Mouse (Mus musculus) layer of hippocampus, adult 8-10 months (tissue): ENCODE measurements around the gene Tsen2. TPM values are rescaled to one million over a fixed set of nuclear protein-coding genes. Genes with fewer than 3 reads are reported as not detected.

ENCODE experiments used
- DNase-seq, 2 experiments: peaks; one replicate each; pipeline ENCODE4 v3.0.0; 2022; ENCODE audit warnings: low spot score in 2 of 2
- total RNA-seq, 4 experiments: library from RNA; stranded (reverse); gene quantifications; 2 replicates each; pipeline ENCODE4 v1.2.4; 2022

Tsen2 gene
- total RNA-seq, 4 experiments from 2014 or later, result 26.6 to 37.1 (median 27.1) TPM

DNA sequence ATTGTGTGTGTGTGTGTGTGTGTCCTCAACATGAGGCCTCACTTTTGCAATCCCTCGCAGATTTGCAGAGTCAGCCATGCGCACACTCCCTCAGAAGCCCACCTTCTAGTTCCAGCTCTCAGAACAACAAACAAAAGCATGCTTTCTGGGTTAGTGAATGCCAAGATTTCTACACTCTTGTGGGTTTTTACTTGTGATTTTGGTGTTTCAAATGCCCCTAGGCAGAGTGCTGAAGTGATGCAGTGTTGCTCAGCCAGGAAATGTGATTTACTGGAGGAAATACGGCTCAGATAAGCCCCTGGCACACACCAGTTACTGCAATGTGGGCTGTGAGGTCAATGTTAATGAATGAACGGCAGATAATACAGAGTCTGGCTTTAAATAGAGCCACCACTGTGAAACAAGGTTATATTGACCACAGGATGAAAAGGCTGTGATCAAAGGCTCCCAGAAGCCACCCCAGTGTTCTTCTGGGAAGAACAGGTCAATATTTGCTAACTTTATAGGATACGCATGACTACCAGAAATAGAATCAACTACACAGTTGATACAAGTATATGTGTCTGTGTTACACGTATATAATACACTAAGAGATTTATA is 2.7 kb upstream of the Tsen2 start:
- DNase-seq, result no peak

DNA sequence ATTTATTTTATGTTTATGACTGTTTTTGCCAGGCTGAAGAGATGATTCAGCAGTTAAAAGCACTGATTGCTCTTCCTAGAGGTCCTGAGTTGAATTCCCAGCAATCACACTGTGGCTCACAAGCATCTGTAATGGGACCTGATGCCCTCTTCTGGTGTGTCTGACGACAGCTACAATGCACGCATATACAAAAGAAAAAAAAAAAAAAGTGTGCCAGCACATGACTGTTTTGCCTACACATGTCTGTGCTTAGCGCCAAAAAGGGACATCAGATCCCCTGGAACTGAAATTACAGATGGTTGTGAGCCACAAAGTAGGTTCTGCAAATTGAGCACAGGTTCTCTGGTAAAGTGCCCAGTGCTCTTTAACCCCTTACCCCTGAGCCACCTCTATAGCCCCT is 2.1 kb upstream of the Tsen2 start:
- DNase-seq, result no peak

- DNase-seq, result peak in 1 of 2 experiments; percentile 37
Measured at GRCm38 (mm10) chr6:115546276-115546675, 1.8 kb downstream of the Tsen2 start.

GRCm38 (mm10) chr6:115555485-115555884 is 11.0 kb downstream of the Tsen2 start:
- DNase-seq, result no peak

DNA sequence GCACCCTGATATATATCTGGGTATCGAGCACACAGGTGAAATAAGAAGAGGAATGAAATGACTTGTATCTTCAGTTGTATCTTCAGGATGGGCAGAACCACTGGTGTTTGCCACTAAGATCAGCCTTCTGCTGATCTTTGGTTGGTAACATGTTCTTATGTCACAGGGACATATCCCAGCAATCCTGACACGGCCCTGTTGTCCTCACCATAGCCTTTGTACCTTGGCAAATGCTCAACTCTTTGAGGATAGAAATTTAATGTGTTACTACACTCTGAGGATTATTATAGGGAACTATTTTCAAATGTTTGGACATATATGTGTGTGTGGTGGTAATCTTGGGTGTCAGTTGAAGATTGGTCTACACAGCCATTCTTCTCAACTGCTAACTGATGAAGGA is 13.7 kb downstream of the Tsen2 start:
- DNase-seq, result no peak

GRCm38 (mm10) chr6:115559651-115560632 is 15.5 kb downstream of the Tsen2 start:
- DNase-seq, result no peak

GRCm38 (mm10) chr6:115565479-115566045 is 21.1 kb downstream of the Tsen2 start:
- DNase-seq, result no peak

DNA sequence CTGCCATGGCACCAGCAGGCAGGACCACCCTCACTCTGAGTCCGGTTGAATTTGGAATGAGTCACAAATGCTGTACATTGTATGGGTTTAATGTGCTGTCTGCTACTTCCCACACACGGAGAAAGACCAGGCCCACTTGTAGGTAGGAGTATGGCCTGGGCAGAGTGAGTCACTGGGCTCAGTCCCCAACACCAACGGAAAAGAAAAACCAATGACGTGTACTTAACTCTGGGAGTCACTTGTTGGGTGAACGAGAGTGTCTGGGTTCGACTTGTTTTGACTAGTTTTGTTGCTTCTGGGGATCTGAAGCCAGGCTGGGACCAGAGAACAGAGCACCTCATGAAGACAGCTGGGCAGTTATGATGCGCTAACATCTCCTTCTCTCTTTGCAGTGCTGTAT is 29.7 kb downstream of the Tsen2 start:
- DNase-seq, result no peak

- no peak for DNase-seq
Measured at GRCm38 (mm10) chr6:115577407-115577806, 32.9 kb downstream of the Tsen2 start.

DNA sequence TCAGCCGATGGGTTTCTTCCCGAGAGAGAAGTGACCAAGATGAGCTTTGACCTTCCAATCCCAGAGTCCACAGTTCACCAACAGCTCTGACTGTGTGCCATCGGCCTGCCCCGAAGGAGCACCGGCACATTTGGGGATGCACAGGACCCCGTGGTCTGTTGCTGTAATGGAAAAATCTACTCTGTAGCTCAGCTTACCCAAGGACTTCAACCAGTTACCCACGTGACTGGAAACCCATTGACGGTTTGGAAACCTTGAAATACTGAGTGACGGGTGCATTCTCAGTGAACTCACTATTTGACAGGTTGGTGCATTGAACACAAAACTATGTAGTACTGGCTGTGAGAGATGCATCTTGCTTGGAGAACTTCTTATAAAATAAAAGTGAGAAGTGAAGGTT is 33.5 kb downstream of the Tsen2 start:
- DNase-seq, result no peak

DNA sequence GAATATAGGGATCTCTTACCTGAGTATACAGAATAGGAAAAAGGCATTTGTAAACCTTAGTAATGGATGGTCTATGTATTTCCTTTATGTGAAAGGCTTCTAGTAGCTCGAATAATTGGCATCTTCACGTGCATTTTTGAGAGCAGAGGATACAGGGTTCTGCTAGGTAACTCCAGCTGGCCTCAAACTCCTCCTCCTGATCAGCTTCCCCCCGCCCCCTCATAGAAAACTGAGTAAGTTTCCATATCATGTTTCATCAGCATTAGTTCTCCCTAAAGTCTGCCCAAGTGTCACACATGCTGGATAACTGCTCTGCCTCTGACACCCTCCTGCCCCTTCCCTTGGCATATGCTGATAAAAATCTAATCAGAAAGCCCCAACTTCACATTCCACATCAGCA is 36.3 kb downstream of the Tsen2 start:
- no peak for DNase-seq

GRCm38 (mm10) chr6:115582328-115583115 is 38.1 kb downstream of the Tsen2 start:
- no peak for DNase-seq

GRCm38 (mm10) chr6:115583430-115584125 is 39.1 kb downstream of the Tsen2 start:
- no peak for DNase-seq

DNA sequence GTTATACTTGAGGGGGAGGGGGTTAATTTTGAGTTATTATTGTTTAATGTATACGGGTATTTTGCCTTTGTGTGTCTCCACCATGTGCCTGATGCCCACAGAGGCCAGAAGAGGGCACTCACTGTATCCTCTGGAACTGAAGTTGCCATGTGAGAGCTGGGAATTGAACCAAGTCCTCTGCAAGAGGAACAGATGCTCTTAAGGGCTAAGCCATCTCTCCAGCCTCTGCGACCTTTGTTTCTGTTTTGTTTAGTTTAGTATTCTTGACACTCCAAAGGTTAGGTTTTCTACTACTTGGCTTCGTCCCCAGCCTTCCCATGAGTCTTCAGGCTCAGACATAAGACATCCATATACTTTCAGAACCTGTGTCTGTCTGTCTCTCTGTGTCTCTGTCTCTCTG is 39.7 kb downstream of the Tsen2 start:
- DNase-seq, result no peak

- DNase-seq, result no peak
Measured at GRCm38 (mm10) chr6:115586321-115586720, 41.9 kb downstream of the Tsen2 start.

DNA sequence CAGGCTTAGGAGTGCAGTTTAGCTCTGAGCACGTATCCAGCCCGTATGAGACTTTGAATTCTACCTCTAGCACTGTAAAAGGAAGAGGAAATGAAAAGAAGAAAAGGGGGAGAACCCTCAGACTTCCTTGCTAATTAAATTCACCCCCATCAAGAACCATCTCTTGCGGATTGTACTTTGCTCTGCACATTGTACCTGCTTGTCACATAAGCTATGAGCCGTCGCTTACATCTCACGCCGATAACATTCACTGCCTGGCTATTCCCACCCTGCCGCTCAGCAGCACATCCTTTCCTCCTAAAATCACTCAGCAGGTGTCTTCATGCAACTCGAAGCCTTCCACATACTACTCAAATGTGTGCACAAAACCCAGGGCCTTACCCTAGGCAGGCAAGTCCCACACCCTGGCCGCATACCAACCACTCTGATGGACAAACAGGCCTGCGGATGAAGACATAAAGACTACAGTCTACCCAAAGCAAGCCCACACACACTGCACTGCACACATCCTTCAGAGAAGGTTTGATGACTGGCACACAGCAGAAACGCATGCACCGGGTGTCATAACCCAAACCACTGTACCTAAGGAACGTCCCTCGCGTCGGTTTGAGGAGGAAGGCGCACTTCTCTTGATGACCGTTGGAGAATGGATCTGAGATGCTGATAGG is 47.4 kb downstream of the Tsen2 start:
- DNase-seq, result no peak

DNA sequence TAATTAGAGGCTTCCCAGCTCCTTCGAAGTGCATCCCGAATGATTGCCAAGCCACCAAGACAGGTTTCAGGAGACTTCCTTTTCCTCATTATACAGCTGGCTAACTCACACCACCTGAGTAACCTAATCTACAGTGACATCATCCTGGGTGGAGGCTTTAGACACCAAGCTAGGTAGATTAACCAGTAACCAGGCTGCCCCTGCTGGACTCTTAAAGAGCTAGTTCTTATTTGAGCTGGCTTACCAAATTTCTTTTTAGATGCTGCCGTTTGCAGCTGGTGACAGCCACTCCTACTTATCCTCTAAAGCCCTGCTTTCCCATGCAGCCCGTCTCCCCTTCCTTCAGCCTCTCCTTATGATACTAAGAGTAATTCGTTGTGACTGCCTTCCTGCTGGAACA is 48.0 kb downstream of the Tsen2 start, which contains the start of gene Mkrn2os:
Mkrn2os (minus strand) TSS at position 119 of the 400 bp plus-strand sequence.
- no peak for DNase-seq

GRCm38 (mm10) chr6:115593252-115593651 is 48.8 kb downstream of the Tsen2 start:
- no peak for DNase-seq

- no peak for DNase-seq
Measured at GRCm38 (mm10) chr6:115594463-115594862, 50.0 kb downstream of the Tsen2 start.

GRCm38 (mm10) chr6:115595667-115596066 is 51.2 kb downstream of the Tsen2 start:
- DNase-seq, result no peak
